Mouse (Mus musculus): ENCODE results near the gene Lenep. TPM values are rescaled to one million over a fixed set of nuclear protein-coding genes. Genes with fewer than 3 reads are reported as not detected.

The Lenep gene
- polyA plus RNA-seq, 1 experiment from 2014 or later, result not detected

GRCm38 (mm10) chr3:89420421-89420820, 17.8 kb upstream of the Lenep start:
- DNase-seq (ENCODE audit: low spot score), result no peak

GRCm38 (mm10) chr3:89419981-89420380, 17.4 kb upstream of the Lenep start:
- no peak for DNase-seq (ENCODE audit: low spot score)

- no peak for DNase-seq (ENCODE audit: low spot score)
These were observed 17.0 kb upstream of the Lenep start for GRCm38 (mm10) chr3:89419571-89419970.

- no peak for DNase-seq (ENCODE audit: low spot score)
These were observed 16.3 kb upstream of the Lenep start for GRCm38 (mm10) chr3:89418861-89419250.

- DNase-seq (ENCODE audit: low spot score), result peak; percentile 97
These were observed 15.7 kb upstream of the Lenep start, which contains the start of the genes Cks1b and Shc1 for GRCm38 (mm10) chr3:89418170-89418860. Gene Cks1b (minus strand): TSS chr3:89418383. Gene Shc1 (plus strand): TSS chr3:89418443.

- DNase-seq (ENCODE audit: low spot score), result no peak
These were observed 15.2 kb upstream of the Lenep start for GRCm38 (mm10) chr3:89417840-89418169.

- DNase-seq (ENCODE audit: low spot score), result no peak
These were observed 14.5 kb upstream of the Lenep start for GRCm38 (mm10) chr3:89417131-89417530.

- DNase-seq (ENCODE audit: low spot score), result no peak
These were observed 13.6 kb upstream of the Lenep start for GRCm38 (mm10) chr3:89416158-89416557.

- DNase-seq (ENCODE audit: low spot score), result peak; percentile 99
These were observed 9.1 kb upstream of the Lenep start, which contains the start of gene Flad1 for GRCm38 (mm10) chr3:89411490-89412393. Gene Flad1 (minus strand): TSS chr3:89411870.

- DNase-seq (ENCODE audit: low spot score), result no peak
These were observed 8.3 kb upstream of the Lenep start for GRCm38 (mm10) chr3:89410864-89411263.

- no peak for DNase-seq (ENCODE audit: low spot score)
These were observed 7.1 kb upstream of the Lenep start for GRCm38 (mm10) chr3:89409701-89410100.

- DNase-seq (ENCODE audit: low spot score), result no peak
These were observed 5.9 kb upstream of the Lenep start for GRCm38 (mm10) chr3:89408448-89408847.

GRCm38 (mm10) chr3:89406887-89407286, 4.3 kb upstream of the Lenep start:
- no peak for DNase-seq (ENCODE audit: low spot score)

GRCm38 (mm10) chr3:89401329-89401728, 1.3 kb downstream of the Lenep start:
- no peak for DNase-seq (ENCODE audit: low spot score)

GRCm38 (mm10) chr3:89396654-89397005, 6.0 kb downstream of the Lenep start:
- DNase-seq (ENCODE audit: low spot score), result no peak

- peak; percentile 77 for DNase-seq (ENCODE audit: low spot score)
These were observed 6.6 kb downstream of the Lenep start for GRCm38 (mm10) chr3:89395806-89396653.

GRCm38 (mm10) chr3:89395419-89395805, 7.2 kb downstream of the Lenep start:
- no peak for DNase-seq (ENCODE audit: low spot score)

GRCm38 (mm10) chr3:89394894-89395256, 7.7 kb downstream of the Lenep start:
- DNase-seq (ENCODE audit: low spot score), result no peak

- DNase-seq (ENCODE audit: low spot score), result peak; percentile 25
These were observed 8.3 kb downstream of the Lenep start, which contains the start of gene Zbtb7b for GRCm38 (mm10) chr3:89394006-89394893. Gene Zbtb7b (minus strand): TSS chr3:89394776.

- DNase-seq (ENCODE audit: low spot score), result peak; percentile 34
These were observed 9.0 kb downstream of the Lenep start for GRCm38 (mm10) chr3:89393605-89394004.
